Mouse (Mus musculus) megakaryocyte-erythroid progenitor cell, adult 5-6 weeks (primary cell): ENCODE measurements around the gene Cemip. TPM values are rescaled to one million over a fixed set of nuclear protein-coding genes. Genes with fewer than 3 reads are reported as not detected.

Experiments used
- total RNA-seq, 2 experiments: library from RNA; stranded (forward) in 1 of 2; stranded (reverse) in 1 of 2; fragments of 200-1000, 215-1000 nt in 1 of 2; fragments of >200 nt in 1 of 2; fragmentation: Nextera tagmentation in 1 of 2; gene quantifications; 2 replicates each; pipeline ENCODE4 v1.2.3; 2014 to 2017

The Cemip gene
- total RNA-seq, 2 experiments from 2014 or later, result 1.2 TPM; not detected in 1

Other genes with a start within 250 kb of the Cemip start
- gene Tlnrd1, start 202.2 kb downstream of the Cemip start, total RNA-seq (2014; fragmentation: Nextera tagmentation), result 8.5 and 11.3 TPM in 2 replicates
- gene Tlnrd1, start 202.2 kb downstream of the Cemip start, total RNA-seq (2017), result 4.4 and 7.8 TPM in 2 replicates
- 28.6 and 29.5 TPM in 2 replicates for gene Mesd, start 202.0 kb downstream of the Cemip start, total RNA-seq (2014; fragmentation: Nextera tagmentation)
- 50.3 and 61.0 TPM in 2 replicates for gene Mesd, start 202.0 kb downstream of the Cemip start, total RNA-seq (2017)
- 19.1 and 28.2 TPM in 2 replicates for gene Abhd17c, start 65.4 kb upstream of the Cemip start, total RNA-seq (2014; fragmentation: Nextera tagmentation)
- gene Abhd17c, start 65.4 kb upstream of the Cemip start, total RNA-seq (2017), result 10.2 and 10.7 TPM in 2 replicates